Mouse (Mus musculus): Measurements from ENCODE around the gene Gm17949. TPM values are rescaled to one million over a fixed set of nuclear protein-coding genes. Genes with fewer than 3 reads are reported as not detected.

Gm17949 gene
- total and polyA plus RNA-seq, 3 experiments, result 0.18 TPM; not detected in 2

- Histone ChIP-seq H3K4me1 (ENCODE audit: control insufficient read depth, insufficient read depth, low read length) (no peaks in the 10 kb centered on the region), H3K79me2 (replicated peaks; ENCODE audit: control insufficient read depth, insufficient read depth, low read length) (no peaks in the 10 kb centered on the region), H3K27me3 (ENCODE audit: control insufficient read depth, insufficient read depth, low read length) (no peaks in the 10 kb centered on the region), H3K9ac (ENCODE audit: low read depth, low read length) (no peak overlapping the region), H3K4me3 (no peak overlapping the region), H3K36me3 (ENCODE audit: control insufficient read depth, insufficient read depth, low read length) (no peaks in the 10 kb centered on the region), H3K27ac (no peak overlapping the region)
- 50% methylated on average over 5 of the region's 8 CpGs for WGBS
- TF ChIP-seq EP300 (IDR thresholded peaks at IDR 0.05; ENCODE audit: insufficient read depth, low read depth, low read length), result no peak
- TF ChIP-seq POLR2A (IDR thresholded peaks at IDR 0.05; ENCODE audit: insufficient read depth, low read depth, low read length), result no peak
- TF ChIP-seq CTCF (IDR thresholded peaks at IDR 0.05), result no peak
- no peak for DNase-seq
- intact Hi-C loops (cut with DNase I), result no loop called here
These were observed 31.7 kb upstream of the Gm17949 start for GRCm38 (mm10) chr17:56979524-56979923.

DNA sequence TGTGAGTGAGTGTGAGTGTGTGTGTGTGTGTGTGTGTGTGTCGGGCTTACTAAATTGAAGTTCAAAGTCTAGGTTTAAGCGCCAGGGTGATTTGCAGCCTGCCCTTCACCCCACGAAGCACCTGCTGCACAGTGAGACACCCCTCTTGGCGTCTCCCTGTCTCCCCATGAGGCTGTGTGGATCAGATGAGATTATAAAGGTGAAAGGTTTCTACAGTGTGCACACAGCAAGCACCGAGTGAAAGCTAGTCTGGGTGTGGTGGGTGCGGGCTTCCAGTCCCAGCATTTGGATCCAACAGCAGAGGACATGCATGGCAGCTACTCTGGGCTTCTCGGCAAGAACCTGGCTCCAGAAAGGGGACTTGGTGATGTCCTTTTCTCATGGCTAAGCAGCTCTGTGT is 30.2 kb upstream of the Gm17949 start:
- TF ChIP-seq POLR2A (IDR thresholded peaks at IDR 0.05; ENCODE audit: insufficient read depth, low read depth, low read length), result no peak
- no peak for TF ChIP-seq CTCF (IDR thresholded peaks at IDR 0.05)
- no peak for TF ChIP-seq EP300 (IDR thresholded peaks at IDR 0.05; ENCODE audit: insufficient read depth, low read depth, low read length)
- WGBS, result 77% methylated on average over 7 of the region's 7 CpGs
- intact Hi-C loops (cut with DNase I), result no loop called here
- Histone ChIP-seq H3K27me3 (ENCODE audit: control insufficient read depth, insufficient read depth, low read length) (no peaks in the 10 kb centered on the region), H3K4me3 (no peak overlapping the region), H3K4me1 (ENCODE audit: control insufficient read depth, insufficient read depth, low read length) (no peaks in the 10 kb centered on the region), H3K36me3 (ENCODE audit: control insufficient read depth, insufficient read depth, low read length) (no peaks in the 10 kb centered on the region), H3K79me2 (replicated peaks; ENCODE audit: control insufficient read depth, insufficient read depth, low read length) (no peaks in the 10 kb centered on the region), H3K27ac (no peak overlapping the region), H3K9ac (ENCODE audit: low read depth, low read length) (no peak overlapping the region)
- DNase-seq, result peak in 1 of 2 experiments; percentile 2

DNA sequence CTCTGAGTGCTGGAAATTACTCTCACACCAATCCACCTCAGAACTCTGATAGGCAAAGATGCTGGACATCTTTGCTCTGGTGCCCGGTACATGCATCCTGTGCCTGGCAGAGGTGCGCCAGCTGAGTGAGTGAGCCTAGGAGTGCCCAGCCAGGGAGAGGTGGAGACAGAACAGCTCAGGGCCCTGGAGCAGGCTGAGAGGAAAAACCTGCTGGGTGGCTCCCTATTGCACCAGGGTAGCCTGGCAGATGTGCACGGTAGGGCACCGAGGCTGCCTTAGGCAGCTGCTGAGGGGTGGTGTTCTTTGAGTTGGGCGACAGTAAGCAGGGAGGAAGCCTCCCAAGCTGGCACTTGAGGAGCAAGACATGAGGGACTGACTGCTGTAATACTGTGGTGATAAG is 29.3 kb upstream of the Gm17949 start, which contains the start of gene Acer1:
Gene Acer1, minus strand, starts transcription at position 114 of the 400 bp plus-strand sequence.
- WGBS, result 72% methylated on average over 5 of the region's 5 CpGs

GRCm38 (mm10) chr17:56984886-56985285 is 26.4 kb upstream of the Gm17949 start:
- H3K36me3 ChIP-seq (ENCODE audit: control insufficient read depth, insufficient read depth, low read length), result no peaks in the 10 kb centered on the region
- no peak for TF ChIP-seq EP300 (IDR thresholded peaks at IDR 0.05; ENCODE audit: insufficient read depth, low read depth, low read length)
- no peak for TF ChIP-seq CTCF (IDR thresholded peaks at IDR 0.05)
- no peak for TF ChIP-seq POLR2A (IDR thresholded peaks at IDR 0.05; ENCODE audit: insufficient read depth, low read depth, low read length)
- WGBS, result 80% methylated on average over 9 of the region's 9 CpGs
- intact Hi-C loops (cut with DNase I), result no loop called here
- no peaks in the 10 kb centered on the region for H3K27me3 ChIP-seq (ENCODE audit: control insufficient read depth, insufficient read depth, low read length)
- no peaks in the 10 kb centered on the region for H3K79me2 ChIP-seq (replicated peaks; ENCODE audit: control insufficient read depth, insufficient read depth, low read length)
- H3K27ac ChIP-seq, result no peak overlapping the region
- no peak overlapping the region for H3K9ac ChIP-seq (ENCODE audit: low read depth, low read length)
- H3K4me3 ChIP-seq, result no peak overlapping the region
- DNase-seq, result peak in 1 of 2 experiments; percentile 7
- peaks cover 2% of the 10 kb centered on the region for H3K4me1 ChIP-seq (ENCODE audit: control insufficient read depth, insufficient read depth, low read length)

More for the DNA sequence above, 29.3 kb upstream of the Gm17949 start, which contains the start of gene Acer1:
- no peak within 1 kb of the TSS for H3K4me3 ChIP-seq
- H3K36me3 ChIP-seq (ENCODE audit: control insufficient read depth, insufficient read depth, low read length), result no peaks in the 10 kb centered on the region
- peak in 1 of 2 experiments; percentile 14 for DNase-seq
- no peaks in the 10 kb centered on the region for H3K4me1 ChIP-seq (ENCODE audit: control insufficient read depth, insufficient read depth, low read length)
- no peak within 1 kb of the TSS for H3K9ac ChIP-seq (ENCODE audit: low read depth, low read length)
- no peaks in the 10 kb centered on the region for H3K79me2 ChIP-seq (replicated peaks; ENCODE audit: control insufficient read depth, insufficient read depth, low read length)
- intact Hi-C loops (cut with DNase I), result no loop called here
- no peaks in the 10 kb centered on the region for H3K27me3 ChIP-seq (ENCODE audit: control insufficient read depth, insufficient read depth, low read length)
- TF ChIP-seq CTCF (IDR thresholded peaks at IDR 0.05) (no peak), POLR2A (IDR thresholded peaks at IDR 0.05; ENCODE audit: insufficient read depth, low read depth, low read length) (no peak), EP300 (IDR thresholded peaks at IDR 0.05; ENCODE audit: insufficient read depth, low read depth, low read length) (no peak)
- H3K27ac ChIP-seq, result no peak within 1 kb of the TSS

DNA sequence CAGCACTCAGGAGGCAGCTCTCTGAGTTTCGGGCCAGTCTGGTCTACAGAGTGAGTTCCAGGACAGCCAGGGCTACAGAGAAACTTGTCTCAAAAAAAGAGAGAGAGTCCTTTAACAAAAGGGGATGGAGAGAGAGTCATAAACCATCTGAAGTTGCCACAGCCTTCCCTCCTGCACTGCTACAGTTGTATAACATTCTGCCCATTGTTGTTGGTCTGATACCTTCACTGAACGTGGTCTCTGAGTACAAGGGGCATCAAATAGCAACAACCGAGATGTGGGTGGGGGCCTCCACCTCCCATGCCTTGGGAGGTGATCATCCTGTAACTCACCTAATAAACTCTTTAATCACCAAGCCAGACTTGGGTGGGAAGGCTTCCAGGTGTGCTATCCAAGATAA is 25.6 kb upstream of the Gm17949 start:
- TF ChIP-seq EP300 (IDR thresholded peaks at IDR 0.05; ENCODE audit: insufficient read depth, low read depth, low read length) (no peak), POLR2A (IDR thresholded peaks at IDR 0.05; ENCODE audit: insufficient read depth, low read depth, low read length) (no peak), CTCF (IDR thresholded peaks at IDR 0.05) (no peak)
- Histone ChIP-seq H3K36me3 (ENCODE audit: control insufficient read depth, insufficient read depth, low read length) (no peaks in the 10 kb centered on the region), H3K9ac (ENCODE audit: low read depth, low read length) (no peak overlapping the region), H3K79me2 (replicated peaks; ENCODE audit: control insufficient read depth, insufficient read depth, low read length) (0 out of 2 replicates have a peak, but pooled peaks cover 3% of the 10 kb centered on the region), H3K27me3 (ENCODE audit: control insufficient read depth, insufficient read depth, low read length) (no peaks in the 10 kb centered on the region), H3K4me1 (ENCODE audit: control insufficient read depth, insufficient read depth, low read length) (peaks cover 2% of the 10 kb centered on the region), H3K4me3 (no peak overlapping the region), H3K27ac (no peak overlapping the region)
- WGBS, result 68% methylated on average over 3 of the region's 3 CpGs
- intact Hi-C loops (cut with DNase I), result no loop called here
- no peak for DNase-seq

DNA sequence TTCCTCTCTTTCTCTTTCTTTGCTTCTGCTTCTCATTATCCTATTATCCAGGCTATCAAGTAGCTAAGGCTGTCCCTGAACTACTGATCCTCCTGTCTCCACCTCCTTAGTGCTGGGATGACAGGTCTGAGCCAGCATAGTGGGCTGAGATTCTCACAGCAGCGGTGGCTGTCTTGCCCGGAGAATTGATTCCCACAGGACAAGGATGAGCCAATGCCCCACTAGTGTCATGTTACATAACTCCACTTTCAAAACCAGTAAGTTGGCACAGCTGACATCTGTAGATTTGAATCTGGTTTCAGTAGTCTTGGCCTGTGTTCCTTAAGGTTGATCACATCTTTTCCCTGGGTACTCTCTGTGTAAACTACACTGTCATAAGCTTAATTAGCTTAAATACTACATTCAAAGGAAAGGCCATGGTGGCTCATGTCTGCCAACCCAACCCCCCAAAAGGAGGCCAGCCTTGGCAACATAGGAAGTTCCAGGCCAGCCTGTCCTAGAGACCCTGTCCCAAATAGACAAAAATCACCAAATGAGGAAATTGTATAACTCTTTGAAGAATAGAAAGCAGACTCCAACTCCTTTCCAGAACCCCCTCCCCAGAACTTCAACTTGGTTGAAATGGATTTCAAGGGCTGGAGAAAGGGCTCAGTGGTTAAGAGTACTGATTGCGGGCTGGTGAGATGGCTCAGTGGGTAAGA is 25.0 kb upstream of the Gm17949 start:
- Histone ChIP-seq H3K4me3 (no peak overlapping the region), H3K27me3 (ENCODE audit: control insufficient read depth, insufficient read depth, low read length) (no peaks in the 10 kb centered on the region), H3K27ac (no peak overlapping the region), H3K79me2 (replicated peaks; ENCODE audit: control insufficient read depth, insufficient read depth, low read length) (0 out of 2 replicates have a peak, but pooled peaks cover 3% of the 10 kb centered on the region), H3K4me1 (ENCODE audit: control insufficient read depth, insufficient read depth, low read length) (peaks cover 3% of the 10 kb centered on the region), H3K36me3 (ENCODE audit: control insufficient read depth, insufficient read depth, low read length) (no peaks in the 10 kb centered on the region), H3K9ac (ENCODE audit: low read depth, low read length) (no peak overlapping the region)
- DNase-seq, result peak in 1 of 2 experiments; percentile 5
- no peak for TF ChIP-seq CTCF (IDR thresholded peaks at IDR 0.05)
- TF ChIP-seq POLR2A (IDR thresholded peaks at IDR 0.05; ENCODE audit: insufficient read depth, low read depth, low read length), result no peak
- no peak for TF ChIP-seq EP300 (IDR thresholded peaks at IDR 0.05; ENCODE audit: insufficient read depth, low read depth, low read length)
- intact Hi-C loops (cut with DNase I), result no loop called here
- 75% methylated on average over 3 of the region's 3 CpGs for WGBS

Measured in heart, adult 2 months (tissue).